Mouse (Mus musculus) embryonic fibroblast, embryonic 13.5 days (primary cell): Measurements from ENCODE around the gene Kcna7.

Experiments
- CTCF ChIP-seq: IDR thresholded peaks from 2 replicates; pipeline ENCODE4 v1.5.1; 2011; ENCODE audit warnings: mild to moderate bottlenecking, control low read depth, low read length, moderate library complexity, borderline replicate concordance; ENCODE audit not compliant: insufficient read depth
- POLR2A ChIP-seq: IDR thresholded peaks from 2 replicates; pipeline ENCODE4 v1.6.1; 2011; ENCODE audit warnings: low read depth, mild to moderate bottlenecking, control low read depth, low read length, moderate library complexity

DNA sequence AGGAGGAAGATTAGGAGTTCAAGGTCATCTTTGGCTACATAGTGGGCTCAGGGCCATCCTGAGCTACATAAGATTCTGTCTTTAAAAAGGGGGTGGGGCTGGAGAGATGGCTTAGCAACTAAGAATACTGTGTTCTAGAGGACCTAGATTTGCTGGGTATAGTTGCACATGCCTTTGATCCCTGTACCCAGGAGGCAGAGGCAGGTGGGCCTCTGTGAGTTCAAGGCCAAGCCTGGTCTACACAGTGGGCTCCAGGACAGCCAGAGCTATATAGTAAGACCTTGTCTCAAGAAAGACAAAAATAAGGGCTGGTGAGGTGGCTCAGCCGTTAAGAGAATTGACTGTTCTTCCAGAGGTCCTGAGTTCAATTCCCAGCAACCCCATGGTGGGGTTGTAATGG is 44.5 kb downstream of the Kcna7 start:
- TF ChIP-seq CTCF (no peak), POLR2A (no peak)
